Mouse (Mus musculus): ENCODE data around the gene Vmn1r5.

DNA sequence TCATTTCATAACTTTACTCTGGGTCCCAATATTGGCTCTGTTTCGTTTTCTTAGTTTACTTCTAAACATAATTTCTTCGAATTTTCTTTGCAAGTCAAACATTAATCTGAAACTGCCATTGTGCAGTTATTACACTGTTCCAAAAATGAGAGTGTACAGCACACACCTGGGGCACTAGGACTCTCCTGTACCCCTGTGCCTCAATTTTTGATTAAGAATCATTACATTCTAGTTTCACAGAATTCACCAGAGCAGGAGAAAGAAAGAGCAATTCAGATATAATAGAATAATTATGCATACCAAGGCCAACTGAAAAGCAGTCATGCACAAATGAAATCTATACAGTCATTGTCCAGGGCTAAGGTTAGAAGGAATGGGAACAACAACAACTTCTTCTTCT, 37.6 kb upstream of the Vmn1r5 start:
- no peak for TF ChIP-seq EP300 (IDR thresholded peaks at IDR 0.05; ENCODE audit: low read depth)
- no peak for TF ChIP-seq CTCF (IDR thresholded peaks at IDR 0.05; ENCODE audit: low read depth)

Data from heart, postnatal 0 days (tissue).